Mouse (Mus musculus) kidney, postnatal 25 days (tissue): ENCODE measurements around the gene Rps27l.
"Not testable (repeated sequence)": the region's sequence is repeated elsewhere in the genome, so short reads cannot be mapped to it uniquely, and the experiment has no call there.

Experiments used
- DNase-seq, 2 experiments: peaks; one replicate each; pipeline ENCODE4 v3.0.0; 2021; ENCODE audit warnings: mixed read lengths in 2 of 2

Gene Rps27l

GRCm38 (mm10) chr9:66945647-66946641 lies at the start of gene Rps27l:
Rps27l (plus strand) TSS chr9:66946086.
- DNase-seq: peak; percentile 96 to 97

GRCm38 (mm10) chr9:66896951-66897350 lies 48.9 kb upstream of the Rps27l start:
- no peak for DNase-seq

GRCm38 (mm10) chr9:66897851-66898250 lies 48.0 kb upstream of the Rps27l start:
- no peak for DNase-seq

- DNase-seq: no peak
Measured at GRCm38 (mm10) chr9:66899072-66899471, 46.8 kb upstream of the Rps27l start.

GRCm38 (mm10) chr9:66899526-66899925 lies 46.4 kb upstream of the Rps27l start:
- no peak for DNase-seq

- DNase-seq: no peak
Measured at GRCm38 (mm10) chr9:66905990-66906389, 39.9 kb upstream of the Rps27l start.

- DNase-seq: no peak
Measured at GRCm38 (mm10) chr9:66907126-66907525, 38.8 kb upstream of the Rps27l start.

- no peak for DNase-seq
Measured at GRCm38 (mm10) chr9:66907746-66908397, 38.0 kb upstream of the Rps27l start.

GRCm38 (mm10) chr9:66909922-66910321 lies 36.0 kb upstream of the Rps27l start:
- no peak for DNase-seq

GRCm38 (mm10) chr9:66910677-66911076 lies 35.2 kb upstream of the Rps27l start:
- DNase-seq: no peak

GRCm38 (mm10) chr9:66912304-66912703 lies 33.6 kb upstream of the Rps27l start:
- DNase-seq: no peak

GRCm38 (mm10) chr9:66913254-66913934 lies 32.5 kb upstream of the Rps27l start:
- DNase-seq: not testable (repeated sequence)

- no peak for DNase-seq
Measured at GRCm38 (mm10) chr9:66914540-66914939, 31.3 kb upstream of the Rps27l start.

- DNase-seq: no peak
Measured at GRCm38 (mm10) chr9:66915401-66915800, 30.5 kb upstream of the Rps27l start.

GRCm38 (mm10) chr9:66915869-66916785 lies 29.8 kb upstream of the Rps27l start:
- no peak for DNase-seq

GRCm38 (mm10) chr9:66917216-66917891 lies 28.5 kb upstream of the Rps27l start:
- DNase-seq: no peak

GRCm38 (mm10) chr9:66917892-66918255 lies 28.0 kb upstream of the Rps27l start:
- DNase-seq: no peak

- DNase-seq: no peak
Measured at GRCm38 (mm10) chr9:66918672-66919330, 27.1 kb upstream of the Rps27l start.

- peak; percentile 99 for DNase-seq
Measured at GRCm38 (mm10) chr9:66919382-66919971, 26.4 kb upstream of the Rps27l start, which contains the start of gene Rab8b. Rab8b (minus strand) TSS chr9:66919687.

GRCm38 (mm10) chr9:66919981-66920380 lies 25.9 kb upstream of the Rps27l start:
- no peak for DNase-seq
